Mouse (Mus musculus): ENCODE results near the gene Baiap2l1. TPM values are rescaled to one million over a fixed set of nuclear protein-coding genes. Genes with fewer than 3 reads are reported as not detected.
A peak's percentile ranks its signal among the peaks of the same experiment; 100 is the strongest.
"Not testable (repeated sequence)": the region's sequence is repeated elsewhere in the genome, so short reads cannot be mapped to it uniquely, and the experiment has no call there.

Gene Baiap2l1
- polyA plus RNA-seq, 1 experiment from 2014 or later = 2.1 TPM

DNA sequence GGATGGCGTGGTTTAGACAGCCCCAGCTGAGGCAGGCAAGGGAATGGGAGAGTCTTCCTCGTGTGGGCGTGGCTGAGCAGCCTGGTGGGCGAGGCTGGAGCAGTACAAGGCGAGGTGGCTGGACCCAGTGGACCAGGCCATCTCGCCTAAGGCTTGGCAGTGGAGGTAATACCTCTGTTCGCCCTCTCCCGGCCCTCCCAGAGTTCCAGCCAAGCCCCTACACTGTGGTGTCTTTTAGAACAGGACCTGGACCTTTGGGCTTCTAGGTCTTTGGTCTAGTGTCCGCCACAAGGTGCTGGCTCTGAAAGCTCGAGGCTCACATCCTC lies 643 bp upstream of the Baiap2l1 start:
- peak; percentile 84; the same call in 1 of the 2 replicates for ATAC-seq (ENCODE audit: low FRiP score)
- Histone ChIP-seq H3K4me3 (replicated peaks; ENCODE audit: low read length) (peak overlapping the region; percentile 48), H3K9ac (no peak overlapping the region), H3K4me2 (replicated peaks) (peak overlapping the region; percentile 97), H3K4me1 (replicated peaks; ENCODE audit: control insufficient read depth, insufficient read depth, low read length) (0 out of 2 replicates have a peak, but pooled peaks cover 6% of the 10 kb centered on the region), H3K27ac (no peak overlapping the region), H3K27me3 (ENCODE audit: control insufficient read depth, insufficient read depth, low read length) (peaks cover 36% of the 10 kb centered on the region), H3K9me3 (ENCODE audit: control insufficient read depth, low read length) (no peaks in the 10 kb centered on the region), H3K36me3 (replicated peaks; ENCODE audit: control insufficient read depth, insufficient read depth) (no peaks in the 10 kb centered on the region)
- DNase-seq (ENCODE audit: low spot score) = no peak
- WGBS = 9% methylated on average over 10 of the region's 10 CpGs

DNA sequence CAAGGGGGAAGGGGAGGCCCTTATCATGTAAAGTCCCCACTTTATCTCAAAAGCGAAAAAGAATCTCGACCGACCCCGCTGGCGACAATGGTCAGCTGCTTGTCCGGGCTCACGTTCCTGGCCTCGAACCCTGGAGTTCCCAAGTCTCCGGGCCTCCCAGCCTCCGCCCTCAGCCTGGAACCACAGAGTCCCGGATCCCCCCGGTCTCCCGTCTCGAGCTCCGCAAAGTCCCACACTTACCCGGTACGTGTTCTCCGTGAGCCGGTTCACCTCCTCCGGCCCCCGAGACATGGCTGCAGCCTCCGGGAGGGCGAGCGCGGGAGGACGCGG lies 396 bp downstream of the Baiap2l1 start:
- ATAC-seq (ENCODE audit: low FRiP score) = peak; percentile 11; the same call in 1 of the 2 replicates
- H3K9ac ChIP-seq = peak overlapping the region; percentile 16; the same call in 1 of the 2 replicates

DNA sequence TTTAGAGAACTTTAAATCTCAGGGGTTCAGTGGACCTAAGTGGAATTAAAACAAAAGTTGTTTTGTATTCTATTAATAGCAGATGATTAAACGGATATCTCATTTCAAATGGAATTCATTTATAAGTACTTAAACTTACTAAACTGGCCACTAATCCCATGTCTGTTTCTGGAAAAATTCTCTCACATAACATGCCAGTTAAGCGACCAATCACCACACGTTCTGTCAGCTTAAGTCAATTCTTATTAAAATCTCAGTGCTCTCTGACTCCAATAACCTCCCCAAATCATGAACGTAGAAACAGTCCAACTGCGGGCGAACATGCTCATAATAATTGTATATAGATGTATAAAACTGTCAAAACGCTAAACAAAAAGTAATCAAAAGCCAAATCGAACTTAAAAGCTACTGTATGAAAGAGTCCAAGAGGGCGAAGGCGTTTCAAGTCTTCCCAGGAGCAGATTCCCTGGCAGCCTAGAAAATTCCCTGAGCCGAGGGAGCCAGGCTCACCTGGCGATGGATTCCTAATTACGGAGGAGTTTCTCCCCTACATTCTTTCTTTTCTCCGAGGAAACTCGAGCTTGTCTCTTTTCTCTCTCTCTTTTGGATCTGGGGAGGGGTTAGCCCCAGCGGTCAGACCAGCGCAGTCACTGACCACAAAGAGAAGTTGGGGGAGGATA lies 996 bp downstream of the Baiap2l1 start:
- Histone ChIP-seq H3K9me3 (ENCODE audit: control insufficient read depth, low read length) (no peaks in the 10 kb centered on the region), H3K4me1 (replicated peaks; ENCODE audit: control insufficient read depth, insufficient read depth, low read length) (0 out of 2 replicates have a peak, but pooled peaks cover 6% of the 10 kb centered on the region), H3K27me3 (ENCODE audit: control insufficient read depth, insufficient read depth, low read length) (peaks cover 36% of the 10 kb centered on the region), H3K4me3 (replicated peaks; ENCODE audit: low read length) (peak overlapping the region; percentile 48), H3K4me2 (replicated peaks) (peak overlapping the region; percentile 97), H3K27ac (no peak overlapping the region), H3K9ac (peak overlapping the region; percentile 16; the same call in 1 of the 2 replicates), H3K36me3 (replicated peaks; ENCODE audit: control insufficient read depth, insufficient read depth) (no peaks in the 10 kb centered on the region)
- ATAC-seq (ENCODE audit: low FRiP score) (no peak), DNase-seq (ENCODE audit: low spot score) (no peak)
- 10% methylated on average over 17 of the region's 17 CpGs for WGBS

More for the DNA sequence above, 396 bp downstream of the Baiap2l1 start:
- WGBS = under 1% methylated on average over 27 of the region's 27 CpGs
- Histone ChIP-seq H3K27ac (no peak overlapping the region), H3K4me1 (replicated peaks; ENCODE audit: control insufficient read depth, insufficient read depth, low read length) (0 out of 2 replicates have a peak, but pooled peaks cover 6% of the 10 kb centered on the region), H3K4me2 (replicated peaks) (peak overlapping the region; percentile 97), H3K27me3 (ENCODE audit: control insufficient read depth, insufficient read depth, low read length) (peaks cover 36% of the 10 kb centered on the region), H3K36me3 (replicated peaks; ENCODE audit: control insufficient read depth, insufficient read depth) (no peaks in the 10 kb centered on the region), H3K9me3 (ENCODE audit: control insufficient read depth, low read length) (no peaks in the 10 kb centered on the region), H3K4me3 (replicated peaks; ENCODE audit: low read length) (peak overlapping the region; percentile 48)
- no peak for DNase-seq (ENCODE audit: low spot score)

DNA sequence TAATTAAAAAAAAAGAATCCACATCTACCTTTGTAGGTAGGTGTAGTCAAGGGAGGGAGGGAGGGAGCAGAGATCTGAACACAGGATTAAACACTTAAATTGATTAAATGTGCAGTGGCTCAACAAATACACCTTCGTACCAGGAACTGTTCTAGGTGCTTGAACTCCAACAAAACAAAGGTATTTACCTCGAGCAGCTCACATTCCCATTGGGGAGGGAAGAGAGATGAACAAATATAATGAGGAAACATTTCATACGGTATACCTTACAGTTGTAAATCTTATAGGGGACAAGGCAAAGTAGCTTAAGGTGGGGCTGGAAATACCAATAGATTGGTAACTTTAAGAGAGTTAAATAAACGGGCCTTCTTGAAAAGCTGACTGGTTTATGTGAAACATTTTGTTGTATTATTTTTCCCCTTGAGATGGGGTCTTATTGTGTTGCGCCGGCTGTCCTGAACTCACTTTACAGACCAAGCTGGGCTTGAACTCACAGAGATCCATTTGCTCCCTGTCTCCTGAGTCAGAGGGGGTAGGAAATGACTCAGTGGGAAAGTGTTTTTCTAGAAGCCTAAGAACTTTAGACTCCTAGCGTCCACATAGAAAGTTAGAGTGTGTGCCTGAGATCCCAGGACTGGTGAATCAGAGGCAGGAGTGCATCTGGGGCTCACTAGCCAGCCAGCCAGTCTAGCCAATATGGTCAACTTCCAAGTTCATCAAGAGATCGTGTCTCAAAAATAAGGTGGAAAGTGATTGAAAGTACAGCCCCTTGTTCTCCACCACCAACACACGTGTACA lies 5.5 kb downstream of the Baiap2l1 start:
- H3K4me2 ChIP-seq (replicated peaks) = no peak overlapping the region
- no peak for ATAC-seq (ENCODE audit: low FRiP score)
- no peak overlapping the region for H3K9ac ChIP-seq
- DNase-seq (ENCODE audit: low spot score) = no peak
- H3K9me3 ChIP-seq (ENCODE audit: control insufficient read depth, low read length) = no peaks in the 10 kb centered on the region
- 88% methylated on average over 9 of the region's 9 CpGs for WGBS
- 0 out of 2 replicates have a peak, but pooled peaks cover 4% of the 10 kb centered on the region for H3K4me1 ChIP-seq (replicated peaks; ENCODE audit: control insufficient read depth, insufficient read depth, low read length)
- no peak overlapping the region for H3K27ac ChIP-seq
- H3K27me3 ChIP-seq (ENCODE audit: control insufficient read depth, insufficient read depth, low read length) = peaks cover 13% of the 10 kb centered on the region
- no peak overlapping the region for H3K4me3 ChIP-seq (replicated peaks; ENCODE audit: low read length)
- no peaks in the 10 kb centered on the region for H3K36me3 ChIP-seq (replicated peaks; ENCODE audit: control insufficient read depth, insufficient read depth)

DNA sequence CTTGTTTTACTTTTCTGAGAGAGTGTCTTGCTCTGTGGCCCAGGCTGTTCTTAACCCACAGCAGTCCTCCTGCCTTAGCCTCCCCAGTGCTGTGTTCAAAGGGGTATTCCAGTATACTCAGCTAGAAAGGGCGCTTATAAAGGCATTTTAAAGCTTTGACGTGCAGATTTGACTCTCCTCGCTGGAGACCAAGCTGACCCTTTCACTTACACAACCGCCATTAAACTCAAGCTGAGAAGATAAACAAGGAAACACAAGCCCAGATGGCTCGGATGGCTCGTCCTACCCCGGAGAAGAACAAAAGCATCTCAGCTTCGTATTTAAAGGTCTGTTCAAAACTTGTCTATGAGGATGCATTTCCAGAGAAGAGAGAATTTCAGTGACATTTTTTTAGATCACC lies 6.7 kb downstream of the Baiap2l1 start:
- Histone ChIP-seq H3K4me3 (replicated peaks; ENCODE audit: low read length) (no peak overlapping the region), H3K27me3 (ENCODE audit: control insufficient read depth, insufficient read depth, low read length) (peaks cover 6% of the 10 kb centered on the region), H3K4me2 (replicated peaks) (no peak overlapping the region), H3K9ac (no peak overlapping the region), H3K4me1 (replicated peaks; ENCODE audit: control insufficient read depth, insufficient read depth, low read length) (no peaks in the 10 kb centered on the region), H3K9me3 (ENCODE audit: control insufficient read depth, low read length) (no peaks in the 10 kb centered on the region), H3K36me3 (replicated peaks; ENCODE audit: control insufficient read depth, insufficient read depth) (no peaks in the 10 kb centered on the region), H3K27ac (no peak overlapping the region)
- ATAC-seq (ENCODE audit: low FRiP score) = no peak
- 11% methylated on average over 8 of the region's 8 CpGs for WGBS
- no peak for DNase-seq (ENCODE audit: low spot score)

DNA sequence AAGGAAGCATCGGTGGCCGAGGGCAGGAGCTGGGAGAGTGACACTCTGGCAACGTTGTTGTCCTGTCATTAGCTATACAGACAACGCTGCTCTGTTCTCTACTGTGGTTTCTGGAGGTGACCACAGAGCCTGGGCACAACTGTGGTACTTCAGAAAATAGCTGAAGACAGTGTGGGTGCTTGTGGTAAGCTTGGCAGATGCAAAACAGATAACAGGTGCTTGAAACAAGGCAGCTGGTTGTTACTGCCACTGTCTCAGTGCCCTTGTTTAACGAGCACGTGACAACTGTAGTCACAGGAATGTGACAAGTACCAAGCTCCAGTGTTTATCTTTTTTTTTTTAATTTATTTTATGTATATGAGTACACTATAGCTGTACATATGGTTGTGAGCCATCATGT lies 13.3 kb downstream of the Baiap2l1 start:
- Histone ChIP-seq H3K27ac (no peak overlapping the region), H3K4me2 (replicated peaks) (no peak overlapping the region), H3K9me3 (ENCODE audit: control insufficient read depth, low read length) (no peaks in the 10 kb centered on the region), H3K4me1 (replicated peaks; ENCODE audit: control insufficient read depth, insufficient read depth, low read length) (no peaks in the 10 kb centered on the region), H3K36me3 (replicated peaks; ENCODE audit: control insufficient read depth, insufficient read depth) (no peaks in the 10 kb centered on the region), H3K4me3 (replicated peaks; ENCODE audit: low read length) (no peak overlapping the region), H3K27me3 (ENCODE audit: control insufficient read depth, insufficient read depth, low read length) (no peaks in the 10 kb centered on the region), H3K9ac (no peak overlapping the region)
- DNase-seq (ENCODE audit: low spot score) (no peak), ATAC-seq (ENCODE audit: low FRiP score) (no peak)
- WGBS = 92% methylated on average over 6 of the region's 6 CpGs

DNA sequence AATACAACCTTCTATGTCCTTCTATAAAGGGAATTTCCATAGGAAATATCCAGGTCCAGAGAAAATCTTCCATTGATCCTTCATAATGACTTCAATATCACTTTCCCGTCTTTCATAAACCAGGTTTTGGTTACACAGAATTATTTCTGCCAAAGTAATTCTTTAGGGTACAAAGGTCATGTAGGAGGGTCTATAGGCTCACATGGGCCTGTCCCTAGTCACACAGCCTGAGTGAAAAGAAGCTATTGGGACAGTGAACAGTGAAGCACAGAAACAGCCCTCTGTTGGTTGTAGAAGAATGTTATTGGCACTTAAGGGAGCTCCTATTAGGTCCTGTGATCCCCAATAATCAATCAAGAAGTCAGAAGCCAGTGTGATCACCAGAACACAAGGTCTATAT lies 16.8 kb downstream of the Baiap2l1 start:
- Histone ChIP-seq H3K4me2 (replicated peaks) (no peak overlapping the region), H3K27ac (no peak overlapping the region), H3K9me3 (ENCODE audit: control insufficient read depth, low read length) (no peaks in the 10 kb centered on the region), H3K4me1 (replicated peaks; ENCODE audit: control insufficient read depth, insufficient read depth, low read length) (no peaks in the 10 kb centered on the region), H3K36me3 (replicated peaks; ENCODE audit: control insufficient read depth, insufficient read depth) (no peaks in the 10 kb centered on the region), H3K27me3 (ENCODE audit: control insufficient read depth, insufficient read depth, low read length) (no peaks in the 10 kb centered on the region), H3K4me3 (replicated peaks; ENCODE audit: low read length) (no peak overlapping the region), H3K9ac (no peak overlapping the region)
- DNase-seq (ENCODE audit: low spot score) (no peak), ATAC-seq (ENCODE audit: low FRiP score) (no peak)
- 85% methylated on average over 1 of the region's 1 CpGs for WGBS

DNA sequence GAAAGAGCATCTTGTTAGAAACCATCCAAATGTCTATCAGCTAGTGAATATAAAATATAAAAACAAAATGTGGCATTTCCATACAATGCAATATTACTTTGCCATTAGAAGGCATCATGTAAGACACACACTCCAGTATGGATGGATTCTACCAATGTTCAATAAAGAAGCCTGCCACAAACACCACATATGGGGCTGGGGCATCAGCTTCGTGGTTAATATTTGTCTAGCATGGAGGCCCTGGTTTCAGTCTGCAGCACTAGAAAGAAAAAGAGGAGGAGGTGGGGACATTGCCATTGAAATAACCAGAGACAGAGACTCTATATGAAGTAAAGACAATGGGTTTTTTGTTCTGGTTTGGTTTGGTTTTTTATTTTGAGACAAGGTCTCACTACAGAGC lies 19.1 kb downstream of the Baiap2l1 start:
- no peak for DNase-seq (ENCODE audit: low spot score)
- no peak overlapping the region for H3K9ac ChIP-seq
- ATAC-seq (ENCODE audit: low FRiP score) = no peak
- no peaks in the 10 kb centered on the region for H3K9me3 ChIP-seq (ENCODE audit: control insufficient read depth, low read length)
- no peak overlapping the region for H3K4me3 ChIP-seq (replicated peaks; ENCODE audit: low read length)
- H3K4me2 ChIP-seq (replicated peaks) = no peak overlapping the region
- H3K36me3 ChIP-seq (replicated peaks; ENCODE audit: control insufficient read depth, insufficient read depth) = no peaks in the 10 kb centered on the region
- no peak overlapping the region for H3K27ac ChIP-seq
- no peaks in the 10 kb centered on the region for H3K4me1 ChIP-seq (replicated peaks; ENCODE audit: control insufficient read depth, insufficient read depth, low read length)
- 24% methylated on average over 1 of the region's 1 CpGs for WGBS
- H3K27me3 ChIP-seq (ENCODE audit: control insufficient read depth, insufficient read depth, low read length) = no peaks in the 10 kb centered on the region

DNA sequence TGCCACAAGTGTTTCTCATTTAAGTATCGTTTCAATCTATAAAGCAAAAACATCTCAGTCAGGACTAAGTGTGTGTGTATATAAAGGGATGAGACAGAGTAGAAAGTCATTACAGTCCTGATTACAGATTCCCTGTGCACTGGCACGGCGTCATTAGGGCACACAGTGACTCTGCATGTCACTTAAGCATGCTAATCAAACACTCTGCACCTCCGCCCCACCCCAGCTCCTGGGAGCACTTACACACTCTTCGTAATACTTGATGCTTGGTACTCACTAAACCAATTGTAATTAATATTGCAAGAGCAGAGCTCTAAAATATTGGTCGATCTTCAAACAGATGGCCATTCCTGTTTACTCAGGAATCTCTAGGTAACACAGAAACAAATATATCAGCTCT lies 22.6 kb downstream of the Baiap2l1 start:
- not testable (repeated sequence) for ATAC-seq (ENCODE audit: low FRiP score); H3K27ac ChIP-seq; H3K9ac ChIP-seq; H3K36me3 ChIP-seq (replicated peaks; ENCODE audit: control insufficient read depth, insufficient read depth); H3K4me1 ChIP-seq (replicated peaks; ENCODE audit: control insufficient read depth, insufficient read depth, low read length); H3K9me3 ChIP-seq (ENCODE audit: control insufficient read depth, low read length); H3K27me3 ChIP-seq (ENCODE audit: control insufficient read depth, insufficient read depth, low read length); H3K4me2 ChIP-seq (replicated peaks); H3K4me3 ChIP-seq (replicated peaks; ENCODE audit: low read length); DNase-seq (ENCODE audit: low spot score)
- 78% methylated on average over 6 of the region's 6 CpGs for WGBS

All from hindbrain, embryonic 14.5 days (tissue).